Mouse (Mus musculus): ENCODE results near the gene Fibp.

Gene Fibp

DNA sequence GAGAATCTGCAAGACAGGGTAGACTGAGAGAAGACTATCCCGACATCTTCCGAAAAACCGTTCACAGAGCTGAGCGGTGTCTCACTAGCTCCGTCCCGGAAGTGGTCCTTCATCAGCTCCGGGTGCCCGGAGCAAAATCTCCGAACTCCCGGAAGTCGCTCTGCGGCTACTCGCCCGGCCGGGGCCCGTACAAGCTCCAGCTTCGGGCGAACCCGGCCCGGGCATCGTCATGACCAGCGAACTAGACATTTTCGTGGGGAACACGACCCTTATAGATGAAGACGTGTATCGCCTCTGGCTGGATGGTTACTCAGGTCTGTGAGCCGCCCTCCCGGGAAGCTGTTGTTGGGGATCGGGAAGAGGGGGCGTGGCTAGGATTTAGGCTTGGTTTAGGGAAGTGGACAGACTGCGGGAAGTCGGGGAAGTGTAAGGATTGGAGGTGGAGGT, at the start of gene Fibp:
TSS of gene Fibp (plus strand) at position 151 of the 447 bp plus-strand sequence.
- peak; percentile 86 for DNase-seq (ENCODE audit: low spot score)

DNA sequence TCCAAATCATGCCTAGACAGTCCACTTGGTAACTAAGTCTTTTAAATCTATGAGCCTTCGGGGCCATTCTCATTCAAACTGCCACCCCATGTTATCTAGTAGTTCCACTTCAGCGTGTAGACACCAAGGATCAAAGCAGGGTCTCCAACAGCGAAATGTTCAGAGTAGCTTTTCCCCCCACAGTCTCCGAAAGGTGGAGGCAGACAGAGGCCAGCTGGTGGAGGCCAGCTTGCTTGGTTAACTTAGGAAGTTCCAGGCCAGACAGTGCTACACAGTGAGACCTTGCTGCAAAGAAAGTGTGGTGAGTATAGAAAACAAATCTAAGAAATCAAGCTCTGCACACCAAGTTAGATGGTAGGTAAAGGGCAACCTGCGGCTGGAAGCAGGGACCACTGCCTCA, 49.8 kb upstream of the Fibp start:
- DNase-seq (ENCODE audit: low spot score), result no peak

DNA sequence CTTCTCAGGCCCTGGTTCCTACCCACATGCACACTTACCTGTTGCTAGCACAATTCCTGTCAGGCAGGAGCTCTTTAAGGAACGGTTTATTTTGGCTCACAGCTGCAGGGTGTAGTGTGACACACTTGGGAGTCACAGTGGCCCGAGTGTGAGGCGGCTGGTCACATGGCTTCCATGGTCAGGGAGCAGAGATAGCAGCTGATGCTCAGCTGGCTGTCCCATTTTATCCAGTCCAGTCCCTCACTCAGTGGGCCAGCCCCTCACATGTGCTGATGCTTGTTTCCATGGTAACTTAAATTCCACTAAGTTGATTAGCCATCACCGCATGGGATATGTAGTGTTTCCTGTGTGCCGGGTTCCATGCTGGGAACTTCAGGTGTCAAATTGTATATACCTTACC, 48.5 kb upstream of the Fibp start:
- DNase-seq (ENCODE audit: low spot score), result no peak

DNA sequence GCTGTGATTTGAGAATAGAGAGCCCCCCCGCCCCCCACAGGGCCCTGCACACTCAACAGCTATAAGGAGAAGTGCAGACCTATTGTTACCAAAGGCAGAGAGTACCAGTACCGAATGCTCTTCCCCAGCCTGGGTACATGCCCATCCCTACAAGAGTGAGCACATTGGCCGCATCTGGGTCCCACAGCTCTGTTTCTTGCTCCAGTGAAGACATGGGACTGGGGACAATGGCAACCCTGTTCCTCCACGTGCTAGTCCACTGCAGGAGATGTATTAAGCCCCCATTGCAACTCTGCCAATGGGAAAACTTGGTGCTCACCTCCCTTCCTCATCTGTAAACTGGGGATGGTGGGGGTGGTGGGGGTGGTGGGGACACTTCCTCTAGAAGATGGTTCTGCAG, 46.6 kb upstream of the Fibp start:
- no peak for DNase-seq (ENCODE audit: low spot score)

DNA sequence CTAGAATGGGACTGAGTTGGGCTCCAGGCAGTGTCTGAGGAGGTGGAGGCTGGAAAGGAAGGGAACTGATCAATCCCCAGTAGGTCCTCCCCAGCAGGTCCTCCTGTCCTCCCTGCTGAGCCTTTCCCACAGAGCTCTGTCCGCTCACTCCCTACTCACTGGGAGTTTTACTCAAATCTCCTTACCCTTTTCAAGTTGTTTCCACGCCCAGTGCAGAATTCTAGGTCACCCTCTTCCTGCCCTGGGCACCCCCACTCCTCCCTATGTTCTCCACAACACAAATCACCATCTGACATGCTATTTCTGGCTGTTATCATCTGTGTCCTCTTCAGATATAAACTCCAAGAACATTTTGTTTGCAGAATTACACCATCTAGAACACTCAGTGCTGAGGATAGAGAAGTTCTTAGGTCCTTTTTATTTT, 45.9 kb upstream of the Fibp start:
- no peak for DNase-seq (ENCODE audit: low spot score)

DNA sequence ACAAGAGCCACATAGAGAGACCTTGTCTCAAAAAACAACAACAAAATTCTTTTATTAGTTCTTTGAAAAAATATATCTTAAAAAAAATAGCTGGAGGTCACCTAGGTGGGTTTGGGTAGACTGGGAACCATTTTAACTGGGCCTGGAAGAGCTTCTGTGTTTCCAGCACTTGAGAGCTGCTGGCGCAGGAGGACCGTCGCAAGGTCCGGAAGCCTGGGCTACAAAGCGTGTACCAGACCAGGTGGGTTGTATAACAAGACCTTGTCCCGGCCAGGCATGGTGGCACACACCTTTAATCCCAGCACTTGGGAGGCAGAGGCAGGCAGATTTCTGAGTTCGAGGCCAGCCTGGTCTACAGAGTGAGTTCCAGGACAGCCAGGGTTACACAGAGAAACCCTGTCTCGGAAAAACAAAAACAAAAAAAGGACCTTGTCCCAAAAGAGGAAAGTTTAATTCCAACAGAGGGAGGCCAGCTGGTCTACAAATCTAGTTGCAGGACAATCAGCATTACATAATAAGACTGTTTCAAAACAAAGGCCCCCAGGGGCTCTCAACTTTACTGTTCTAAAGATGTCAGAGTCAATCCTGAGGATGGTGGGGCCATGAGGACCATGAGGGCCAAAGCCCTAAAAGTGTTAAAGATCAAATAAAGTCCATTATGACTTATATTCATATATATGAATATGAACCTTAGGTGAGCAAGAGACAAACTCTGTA, 41.5 kb upstream of the Fibp start:
- no peak for DNase-seq (ENCODE audit: low spot score)

DNA sequence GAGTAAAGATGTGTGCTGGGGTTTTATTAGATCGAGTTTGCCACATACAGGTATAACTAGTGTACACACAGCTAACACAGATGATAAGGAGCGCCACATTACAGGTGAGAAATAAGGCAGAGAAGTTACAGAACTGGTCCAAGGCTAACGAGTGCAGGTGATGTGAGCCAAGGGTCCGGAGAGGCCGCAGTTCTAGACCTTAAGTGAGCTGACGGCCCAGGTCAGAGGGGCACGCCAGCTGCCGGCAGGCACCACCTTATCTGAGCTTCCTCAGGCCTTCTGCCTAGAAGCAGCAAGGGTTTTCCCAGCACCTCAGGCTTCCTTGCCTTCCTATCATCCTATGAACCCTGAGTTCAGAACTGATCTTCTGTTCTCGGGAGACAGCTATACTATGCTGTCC, 40.8 kb upstream of the Fibp start:
- no peak for DNase-seq (ENCODE audit: low spot score)

DNA sequence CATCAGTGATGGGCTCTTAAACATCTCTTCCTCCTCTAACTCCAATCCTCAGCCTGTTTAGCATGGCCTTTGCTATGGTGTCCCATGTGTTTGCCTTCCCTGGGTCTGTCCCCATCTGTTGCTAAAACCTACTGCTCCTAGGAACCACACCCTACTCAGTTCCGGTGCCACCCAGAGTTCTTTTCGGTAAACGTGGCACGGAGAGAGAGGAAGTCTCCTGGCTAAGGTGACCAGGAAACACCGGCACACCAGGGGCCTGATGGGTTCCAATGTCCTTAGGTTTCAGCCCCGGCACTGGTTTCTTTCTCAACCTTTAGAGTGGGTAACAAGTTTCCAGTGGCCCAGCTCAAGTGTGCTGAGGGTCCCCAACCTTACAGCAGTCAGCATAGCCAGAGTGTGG, 39.8 kb upstream of the Fibp start:
- DNase-seq (ENCODE audit: low spot score), result no peak

DNA sequence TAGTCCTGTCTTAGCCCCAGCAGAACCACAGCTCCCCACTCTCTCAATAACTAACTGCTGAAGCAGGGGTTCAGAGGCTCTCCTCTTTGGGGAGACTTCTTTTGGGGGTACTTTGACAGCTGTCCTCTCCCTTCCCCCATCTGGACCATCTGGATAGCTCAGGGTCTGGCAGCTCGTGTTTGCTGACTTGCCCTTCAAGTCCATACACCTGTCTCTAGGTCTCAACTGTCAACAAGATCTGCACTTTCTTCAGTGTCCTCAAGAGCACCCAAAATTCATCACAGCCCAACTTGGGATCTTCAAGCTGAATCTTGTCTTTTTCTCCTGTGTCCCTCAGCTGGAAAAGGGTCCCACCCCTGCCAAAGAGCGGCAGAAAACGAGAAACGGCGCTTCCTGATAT, 38.6 kb upstream of the Fibp start:
- no peak for DNase-seq (ENCODE audit: low spot score)

DNA sequence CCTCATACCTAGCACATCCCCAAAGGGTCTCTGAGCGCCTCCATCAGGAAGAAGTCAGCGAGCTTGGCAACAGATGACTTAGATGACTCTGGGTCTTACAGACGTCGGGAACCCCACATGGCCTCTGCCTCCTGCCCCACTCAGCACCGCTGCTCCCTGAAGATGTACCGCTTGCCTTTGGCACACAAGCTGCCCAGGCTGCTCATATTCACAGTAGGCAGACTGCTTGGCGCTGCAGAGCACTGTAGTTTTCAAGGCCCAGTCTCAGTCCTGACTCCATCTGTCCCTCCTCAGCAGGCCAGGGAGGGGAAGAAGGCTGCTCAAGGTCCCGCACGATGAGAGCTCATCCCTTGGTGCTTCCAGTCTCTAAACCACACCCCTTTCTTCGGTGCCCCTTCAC, 38.1 kb upstream of the Fibp start:
- DNase-seq (ENCODE audit: low spot score), result no peak

DNA sequence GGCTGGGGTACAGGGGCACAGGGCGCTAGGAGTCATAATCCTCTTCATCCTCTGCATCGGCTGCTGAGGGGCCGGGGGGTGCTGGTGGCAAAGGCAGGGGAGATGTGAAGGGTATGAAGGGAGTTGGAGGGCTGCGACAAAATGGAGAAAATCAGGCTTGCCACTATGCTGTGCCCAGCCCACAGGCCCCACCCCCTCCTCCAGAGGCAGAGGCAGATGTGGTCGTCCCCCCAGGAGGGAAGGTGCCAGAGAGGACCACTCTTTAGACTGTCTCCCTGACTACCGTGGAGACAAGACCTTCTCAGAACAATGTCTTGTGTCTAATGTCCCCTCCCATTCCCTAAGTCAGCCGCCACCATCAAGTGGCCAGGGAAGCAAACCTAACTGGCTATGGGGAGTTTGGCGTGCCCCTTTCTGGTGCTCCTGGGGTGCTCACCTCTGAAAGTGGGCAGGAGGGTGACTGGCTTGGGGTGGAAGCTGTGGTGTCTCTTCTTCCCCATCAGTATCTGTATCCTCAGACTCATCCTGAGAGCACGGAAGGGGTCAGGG, 37.4 kb upstream of the Fibp start:
- DNase-seq (ENCODE audit: low spot score), result no peak

DNA sequence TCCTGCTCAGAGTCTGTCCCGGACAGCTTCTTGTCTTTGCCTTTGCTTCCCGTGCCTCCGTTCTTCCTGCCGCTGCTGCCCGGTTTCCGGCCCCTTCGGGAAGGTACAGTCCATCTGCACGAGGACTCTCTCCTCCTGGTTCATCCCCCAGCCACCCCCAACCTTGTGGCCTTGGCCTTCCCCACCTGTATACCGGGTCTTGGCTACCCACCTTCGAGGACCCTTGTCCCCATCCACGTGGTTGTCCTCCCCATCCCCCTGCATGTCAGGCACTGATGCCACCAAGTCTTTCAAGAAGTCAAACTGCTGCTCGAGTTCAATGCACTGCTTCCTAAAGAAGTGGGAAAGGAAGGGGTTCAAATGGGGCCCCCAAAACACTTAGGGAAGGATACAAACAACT, 36.9 kb upstream of the Fibp start:
- DNase-seq (ENCODE audit: low spot score), result peak; percentile 46

DNA sequence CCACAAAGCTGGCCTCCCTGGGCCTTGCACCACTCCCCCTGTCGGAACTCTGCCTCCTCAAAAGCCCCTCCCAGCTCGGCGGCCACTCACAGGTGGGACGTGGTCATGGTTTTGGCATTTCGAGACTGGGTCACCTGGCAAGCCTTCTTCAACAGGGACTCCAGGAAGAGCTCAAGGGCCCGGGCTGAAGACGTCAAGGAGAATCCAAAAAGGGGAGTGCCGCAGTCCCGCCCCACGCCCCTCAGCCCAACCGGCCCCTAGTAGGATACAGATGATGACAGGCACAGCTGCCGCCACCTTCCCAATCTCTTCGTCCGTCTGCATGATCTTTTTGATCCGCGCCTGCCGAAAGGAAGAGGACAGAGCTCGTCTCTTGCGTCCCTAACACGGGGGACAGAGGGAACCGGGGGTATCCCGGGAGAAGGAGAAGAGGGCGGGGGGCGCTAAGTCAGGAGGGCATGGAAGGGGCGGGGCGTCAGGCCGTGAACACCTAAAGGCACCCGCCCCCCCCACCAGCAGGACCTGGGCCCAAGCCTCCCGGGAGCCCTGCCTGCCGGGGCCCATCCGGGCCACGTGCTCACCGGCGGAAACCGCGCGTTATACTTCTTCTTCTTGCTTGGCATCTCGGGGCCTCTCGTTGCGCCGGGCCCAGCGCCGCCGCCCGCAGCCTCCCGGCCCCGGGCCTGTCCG, 36.2 kb upstream of the Fibp start:
- DNase-seq (ENCODE audit: low spot score), result peak; percentile 92

DNA sequence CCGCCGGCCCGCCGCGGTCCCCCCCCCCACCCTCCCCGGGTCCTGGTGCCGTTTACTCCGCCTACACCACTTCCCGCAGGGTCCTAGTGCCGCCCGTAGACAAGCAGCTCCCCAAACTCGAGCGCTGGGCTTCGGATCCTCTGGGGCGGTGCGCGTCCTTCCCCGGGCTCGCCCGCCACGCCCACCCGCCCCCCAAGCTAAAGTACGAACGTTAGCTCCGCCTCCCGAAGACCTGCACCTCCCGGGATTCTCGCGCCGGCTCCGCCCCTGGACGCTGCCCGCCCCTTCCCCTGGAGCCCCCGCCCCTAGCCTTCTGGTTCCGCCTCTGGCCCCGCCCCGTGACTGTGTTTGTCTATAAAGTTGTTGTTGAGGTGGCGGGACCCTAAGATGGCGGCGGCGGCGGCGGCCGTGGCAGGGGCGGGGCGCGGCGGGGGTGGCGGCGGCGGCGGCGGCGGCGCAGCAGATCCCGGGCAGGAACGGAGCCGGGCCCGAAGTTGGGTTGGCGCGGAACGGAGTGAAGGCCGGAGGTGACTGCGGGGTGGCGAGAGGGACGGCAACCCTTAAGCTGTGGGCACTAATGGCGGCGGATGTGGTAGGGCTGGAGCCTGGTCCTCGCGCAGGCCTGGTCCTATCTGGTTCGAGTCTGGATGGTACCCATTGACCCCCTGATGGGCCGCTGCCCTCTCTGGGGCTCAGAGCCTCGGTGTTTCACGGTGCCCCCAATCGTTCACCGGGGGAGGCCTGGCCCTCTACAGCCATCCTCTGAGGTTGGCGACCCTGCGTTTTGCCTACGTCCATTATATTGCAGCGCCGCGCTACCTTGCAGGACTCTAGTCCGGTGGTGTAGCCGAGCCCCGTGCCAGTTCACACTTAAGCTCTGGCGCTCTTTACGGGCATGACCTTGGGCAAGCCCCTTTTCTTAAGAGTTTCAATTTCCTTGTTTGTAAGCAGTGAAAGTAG, 35.4 kb upstream of the Fibp start, which contains the start of the genes Drap1 and AI837181:
TSS of gene Drap1 (minus strand) at position 198 of the 960 bp plus-strand sequence.
TSS of gene AI837181 (plus strand) at position 363 of the 960 bp plus-strand sequence.
- DNase-seq (ENCODE audit: low spot score), result peak; percentile 99

DNA sequence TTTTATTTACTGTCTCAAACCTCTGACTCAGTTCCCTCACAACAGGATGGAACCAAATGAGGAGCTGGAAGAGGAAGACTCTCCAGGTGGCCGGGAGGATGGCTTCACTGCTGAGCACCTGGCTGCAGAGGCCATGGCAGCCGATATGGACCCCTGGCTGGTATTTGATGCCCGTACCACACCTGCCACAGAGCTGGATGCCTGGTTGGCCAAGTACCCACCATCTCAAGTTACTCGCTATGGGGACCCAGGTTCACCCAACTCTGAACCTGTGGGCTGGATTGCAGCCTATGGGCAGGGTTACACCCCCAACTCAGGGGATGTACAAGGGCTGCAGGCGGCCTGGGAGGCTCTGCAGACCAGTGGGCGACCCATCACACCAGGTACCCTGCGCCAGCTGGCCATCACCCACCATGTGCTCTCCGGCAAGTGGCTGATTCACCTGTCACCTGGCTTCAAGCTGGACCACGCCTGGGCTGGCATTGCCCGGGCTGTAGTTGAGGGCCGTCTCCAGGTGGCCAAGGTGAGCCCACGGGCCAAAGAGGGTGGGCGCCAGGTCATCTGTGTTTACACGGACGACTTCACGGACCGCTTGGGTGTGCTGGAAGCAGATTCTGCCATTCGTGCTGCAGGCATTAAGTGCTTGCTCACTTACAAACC, 34.4 kb upstream of the Fibp start:
- peak; percentile 56 for DNase-seq (ENCODE audit: low spot score)

DNA sequence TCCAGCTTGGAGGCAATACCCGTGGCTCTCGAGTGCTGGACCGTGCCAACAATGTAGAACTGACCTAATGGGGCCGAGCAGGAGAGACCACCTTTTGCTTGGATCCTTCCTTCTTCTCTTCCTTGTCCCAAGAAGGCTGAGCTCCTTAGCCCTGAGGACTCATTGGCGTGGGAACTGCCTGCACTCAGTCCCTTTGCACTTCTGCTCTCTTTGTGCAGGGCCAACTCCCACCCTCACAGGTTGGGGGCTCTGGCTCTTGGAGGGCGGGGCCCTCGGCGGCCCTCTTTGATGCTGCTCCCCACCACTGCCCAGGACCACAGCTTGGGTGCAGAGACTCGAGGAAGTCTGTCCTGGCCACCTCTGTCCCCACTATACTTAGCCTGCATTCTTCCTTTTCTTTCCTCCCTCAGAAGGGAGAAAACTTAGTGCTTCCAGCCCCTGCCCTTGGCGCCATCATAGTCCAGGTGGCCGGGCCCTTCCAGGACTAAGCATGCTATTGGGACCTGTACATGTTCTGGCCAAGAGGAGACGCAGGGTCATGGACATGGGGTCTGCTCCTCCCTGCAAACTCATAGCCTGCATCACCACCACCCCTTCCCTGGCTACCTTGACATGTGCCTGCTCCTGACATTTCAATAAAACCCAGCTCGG, 33.6 kb upstream of the Fibp start:
- DNase-seq (ENCODE audit: low spot score), result no peak

DNA sequence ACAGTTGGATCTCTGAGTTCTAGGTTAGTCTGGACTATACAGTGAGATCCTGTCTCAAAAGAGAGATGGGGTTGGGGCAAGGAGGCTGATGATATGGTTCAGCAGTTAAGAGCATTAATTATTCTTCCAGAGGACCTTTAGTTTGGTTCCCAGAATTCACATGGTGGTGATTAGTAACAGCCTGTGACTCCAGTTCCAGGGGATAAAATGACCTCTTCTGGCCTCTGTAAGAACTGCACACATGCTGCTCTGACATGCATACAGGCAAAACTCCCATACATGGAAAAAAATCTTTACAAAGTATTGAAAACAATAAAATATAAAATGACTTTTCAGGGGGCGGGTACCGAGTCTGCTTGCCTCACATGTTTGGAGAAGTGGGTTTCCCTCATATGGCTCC, 32.3 kb upstream of the Fibp start:
- no peak for DNase-seq (ENCODE audit: low spot score)

DNA sequence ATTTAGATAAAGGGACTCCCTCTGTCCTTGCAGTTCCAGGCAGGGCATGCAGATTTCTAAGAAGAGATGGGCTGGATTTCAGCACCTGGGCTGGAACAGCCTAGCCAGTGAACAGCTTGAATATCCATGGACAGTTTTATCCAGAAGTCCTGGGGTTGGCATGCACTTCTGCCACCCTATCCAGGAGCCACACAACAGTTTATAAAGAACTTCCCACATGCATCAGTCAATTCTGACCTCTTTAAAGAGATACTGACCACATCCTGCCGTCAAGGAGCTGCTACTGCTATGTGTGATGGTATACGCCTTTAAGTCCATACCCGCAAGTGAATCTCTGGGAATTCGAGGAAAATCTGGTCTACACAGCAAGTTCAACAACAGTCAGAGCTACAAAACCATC, 31.2 kb upstream of the Fibp start:
- no peak for DNase-seq (ENCODE audit: low spot score)

DNA sequence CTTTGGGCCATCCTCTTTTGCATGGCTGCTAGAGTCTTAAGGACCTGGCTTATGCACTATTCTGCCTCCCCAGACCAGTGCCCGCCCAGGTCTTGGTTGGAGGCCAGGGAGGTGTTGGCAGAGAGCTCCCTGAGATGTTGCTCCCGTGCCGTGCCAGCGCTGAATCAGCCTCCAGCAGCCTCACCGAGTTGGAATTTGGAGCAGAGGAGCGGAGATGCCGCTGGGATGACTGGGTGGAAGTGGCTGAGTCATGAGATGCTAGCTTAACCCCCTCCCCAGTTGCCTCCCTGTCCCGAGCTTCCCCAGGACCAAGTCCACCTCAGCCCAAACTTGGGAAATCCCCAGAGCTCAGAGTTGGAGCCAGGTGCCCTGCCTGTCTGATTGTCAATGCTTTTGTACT, 30.6 kb upstream of the Fibp start:
- DNase-seq (ENCODE audit: low spot score), result peak; percentile 68

DNA sequence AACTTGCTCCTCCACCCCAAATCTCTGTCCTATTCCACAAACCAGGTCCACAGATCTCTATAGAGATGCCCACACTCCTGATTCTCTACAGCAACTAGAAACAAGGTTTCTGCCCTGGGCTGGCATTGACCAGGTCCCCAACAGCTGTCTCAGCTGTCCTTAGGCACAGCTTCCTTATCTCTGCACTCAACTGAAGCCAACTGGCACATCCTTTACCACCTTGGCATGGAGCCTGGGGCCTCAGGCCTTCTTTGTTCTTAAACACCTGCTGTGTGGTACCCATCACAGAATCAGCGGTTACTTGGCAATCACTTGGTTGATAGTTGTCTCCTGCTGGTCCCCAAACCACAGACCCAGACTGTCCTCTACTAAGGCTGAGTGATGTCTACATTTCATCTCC, 30.0 kb upstream of the Fibp start:
- DNase-seq (ENCODE audit: low spot score), result peak; percentile 58

DNA sequence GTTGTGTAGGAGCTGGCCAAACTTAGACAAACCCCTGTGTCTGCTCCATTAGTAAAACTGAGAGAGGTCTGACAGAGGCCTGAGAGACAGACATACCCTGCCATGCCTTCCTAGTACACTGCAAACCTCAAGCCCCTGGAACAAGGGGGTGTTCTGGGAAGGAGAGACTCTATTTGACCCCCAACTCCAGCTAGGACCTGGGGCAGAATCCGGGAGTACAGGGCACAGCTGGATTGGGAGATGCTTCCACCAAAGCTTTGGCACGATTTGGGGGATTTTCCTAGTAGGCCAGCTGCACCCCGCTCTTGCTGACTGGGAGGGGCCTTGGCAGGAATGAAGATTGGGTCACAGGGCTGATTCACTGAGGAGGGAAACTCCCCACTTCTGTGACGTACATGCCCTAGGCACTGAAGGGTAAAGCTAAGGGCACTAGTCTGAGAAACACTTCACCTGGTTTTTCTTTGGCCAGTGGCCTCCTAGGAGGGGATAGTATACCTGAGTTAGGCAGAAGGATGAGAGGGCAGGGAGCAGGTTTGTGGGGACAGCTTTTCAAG, 28.4 kb upstream of the Fibp start:
- no peak for DNase-seq (ENCODE audit: low spot score)
